Mouse (Mus musculus): ENCODE data around the gene Nrxn3. TPM values are rescaled to one million over a fixed set of nuclear protein-coding genes. Genes with fewer than 3 reads are reported as not detected.

Nrxn3 gene
- polyA plus RNA-seq, 1 experiment: 3.0 TPM

- TF ChIP-seq MYOG (IDR thresholded peaks at IDR 0.05; ENCODE audit: control insufficient read depth in 1 of 3, insufficient read depth in 1 of 3, insufficient read length in 2 of 3, low read depth in 2 of 3) (no peak), TCF3 (IDR thresholded peaks at IDR 0.05; ENCODE audit: insufficient read length, low read depth) (no peak), E2F4 (IDR thresholded peaks at IDR 0.05; ENCODE audit: insufficient read depth) (no peak), USF1 (IDR thresholded peaks at IDR 0.05; ENCODE audit: low read depth) (no peak), POLR2AphosphoS2 (IDR thresholded peaks at IDR 0.05; ENCODE audit: insufficient read length, low read depth) (no peak), SRF (IDR thresholded peaks at IDR 0.05; ENCODE audit: control insufficient read depth, insufficient read length, low read depth) (no peak)
- Histone ChIP-seq H3ac (ENCODE audit: control insufficient read depth, insufficient read length) (no peak overlapping the region), H3K36me3 (ENCODE audit: control insufficient read depth, insufficient read depth) (no peaks in the 10 kb centered on the region)
These were observed 1473.5 kb downstream of the Nrxn3 start for GRCm38 (mm10) chr12:90196161-90196560.

GRCm38 (mm10) chr12:90197994-90198393 is 1475.3 kb downstream of the Nrxn3 start:
- Histone ChIP-seq H3K4me2 (ENCODE audit: low read depth) (no peak overlapping the region), H3K36me3 (ENCODE audit: control insufficient read depth, insufficient read depth) (no peaks in the 10 kb centered on the region), H3K27me3 (ENCODE audit: control insufficient read depth, insufficient read depth, insufficient read length) (no peaks in the 10 kb centered on the region), H3K79me2 (ENCODE audit: control insufficient read depth, insufficient read depth) (no peaks in the 10 kb centered on the region), H3ac (ENCODE audit: control insufficient read depth, insufficient read length) (no peak overlapping the region), H3K4me3 (no peak overlapping the region)
- TF ChIP-seq POLR2A (IDR thresholded peaks at IDR 0.05; ENCODE audit: insufficient read length, low read depth) (no peak), REST (IDR thresholded peaks at IDR 0.05; ENCODE audit: insufficient read depth, insufficient read length) (no peak), SRF (IDR thresholded peaks at IDR 0.05; ENCODE audit: control insufficient read depth, insufficient read length, low read depth) (no peak)

More at GRCm38 (mm10) chr12:90196161-90196560, 1473.5 kb downstream of the Nrxn3 start:
- no peak overlapping the region for H3K4me2 ChIP-seq (ENCODE audit: low read depth)
- no peaks in the 10 kb centered on the region for H3K79me2 ChIP-seq (ENCODE audit: control insufficient read depth, insufficient read depth)
- H3K27me3 ChIP-seq (ENCODE audit: control insufficient read depth, insufficient read depth, insufficient read length): no peaks in the 10 kb centered on the region
- H3K4me3 ChIP-seq: no peak overlapping the region

GRCm38 (mm10) chr12:90202501-90202900 is 1479.8 kb downstream of the Nrxn3 start:
- H3K4me3 ChIP-seq: no peak overlapping the region
- TF ChIP-seq MYOD1 (IDR thresholded peaks at IDR 0.05; ENCODE audit: control insufficient read depth in 1 of 3, insufficient read length in 2 of 3, low read depth in 2 of 3): no peak
- no peak for TF ChIP-seq MYOG (IDR thresholded peaks at IDR 0.05; ENCODE audit: control insufficient read depth in 1 of 3, insufficient read depth in 1 of 3, insufficient read length in 2 of 3, low read depth in 2 of 3)
- no peak for TF ChIP-seq POLR2A (IDR thresholded peaks at IDR 0.05; ENCODE audit: insufficient read length, low read depth)
- no peak for TF ChIP-seq TCF3 (IDR thresholded peaks at IDR 0.05; ENCODE audit: insufficient read length, low read depth)
- no peak for TF ChIP-seq POLR2AphosphoS2 (IDR thresholded peaks at IDR 0.05; ENCODE audit: insufficient read length, low read depth)
- no peak for TF ChIP-seq E2F4 (IDR thresholded peaks at IDR 0.05; ENCODE audit: insufficient read depth)
- TF ChIP-seq TCF12 (IDR thresholded peaks at IDR 0.05; ENCODE audit: insufficient read depth, poor library complexity, severe bottlenecking): no peak
- no peak for TF ChIP-seq CEBPB (IDR thresholded peaks at IDR 0.05; ENCODE audit: insufficient read depth, poor library complexity, severe bottlenecking)
- no peak for TF ChIP-seq REST (IDR thresholded peaks at IDR 0.05; ENCODE audit: insufficient read depth, insufficient read length)
- no peak for TF ChIP-seq MAX (IDR thresholded peaks at IDR 0.05; ENCODE audit: low read depth)
- H3K4me2 ChIP-seq (ENCODE audit: low read depth): no peak overlapping the region
- H3K36me3 ChIP-seq (ENCODE audit: control insufficient read depth, insufficient read depth): no peaks in the 10 kb centered on the region
- no peaks in the 10 kb centered on the region for H3K27me3 ChIP-seq (ENCODE audit: control insufficient read depth, insufficient read depth, insufficient read length)
- no peak overlapping the region for H3ac ChIP-seq (ENCODE audit: control insufficient read depth, insufficient read length)
- no peaks in the 10 kb centered on the region for H3K79me2 ChIP-seq (ENCODE audit: control insufficient read depth, insufficient read depth)

GRCm38 (mm10) chr12:90211410-90211809 is 1488.7 kb downstream of the Nrxn3 start:
- Histone ChIP-seq H3ac (ENCODE audit: control insufficient read depth, insufficient read length) (no peak overlapping the region), H3K36me3 (ENCODE audit: control insufficient read depth, insufficient read depth) (no peaks in the 10 kb centered on the region), H3K79me2 (ENCODE audit: control insufficient read depth, insufficient read depth) (no peaks in the 10 kb centered on the region), H3K27me3 (ENCODE audit: control insufficient read depth, insufficient read depth, insufficient read length) (no peaks in the 10 kb centered on the region), H3K4me2 (ENCODE audit: low read depth) (no peak overlapping the region), H3K4me3 (no peak overlapping the region)
- no peak for TF ChIP-seq CEBPB (IDR thresholded peaks at IDR 0.05; ENCODE audit: insufficient read depth, poor library complexity, severe bottlenecking)
- no peak for TF ChIP-seq TCF12 (IDR thresholded peaks at IDR 0.05; ENCODE audit: insufficient read depth, poor library complexity, severe bottlenecking)
- no peak for TF ChIP-seq POLR2AphosphoS2 (IDR thresholded peaks at IDR 0.05; ENCODE audit: insufficient read length, low read depth)
- no peak for TF ChIP-seq POLR2A (IDR thresholded peaks at IDR 0.05; ENCODE audit: insufficient read length, low read depth)
- no peak for TF ChIP-seq REST (IDR thresholded peaks at IDR 0.05; ENCODE audit: insufficient read depth, insufficient read length)
- TF ChIP-seq USF1 (IDR thresholded peaks at IDR 0.05; ENCODE audit: low read depth): no peak
- TF ChIP-seq MYOG (IDR thresholded peaks at IDR 0.05; ENCODE audit: control insufficient read depth in 1 of 3, insufficient read depth in 1 of 3, insufficient read length in 2 of 3, low read depth in 2 of 3): no peak
- no peak for TF ChIP-seq E2F4 (IDR thresholded peaks at IDR 0.05; ENCODE audit: insufficient read depth)
- no peak for TF ChIP-seq TCF3 (IDR thresholded peaks at IDR 0.05; ENCODE audit: insufficient read length, low read depth)

GRCm38 (mm10) chr12:90217060-90217459 is 1494.4 kb downstream of the Nrxn3 start:
- no peaks in the 10 kb centered on the region for H3K27me3 ChIP-seq (ENCODE audit: control insufficient read depth, insufficient read depth, insufficient read length)
- H3K4me3 ChIP-seq: no peak overlapping the region
- no peaks in the 10 kb centered on the region for H3K36me3 ChIP-seq (ENCODE audit: control insufficient read depth, insufficient read depth)
- TF ChIP-seq USF1 (IDR thresholded peaks at IDR 0.05; ENCODE audit: low read depth): no peak
- no peak for TF ChIP-seq MAX (IDR thresholded peaks at IDR 0.05; ENCODE audit: low read depth)
- no peak for TF ChIP-seq POLR2AphosphoS2 (IDR thresholded peaks at IDR 0.05; ENCODE audit: insufficient read length, low read depth)
- TF ChIP-seq SRF (IDR thresholded peaks at IDR 0.05; ENCODE audit: control insufficient read depth, insufficient read length, low read depth): no peak
- TF ChIP-seq POLR2A (IDR thresholded peaks at IDR 0.05; ENCODE audit: insufficient read length, low read depth): no peak
- TF ChIP-seq TCF12 (IDR thresholded peaks at IDR 0.05; ENCODE audit: insufficient read depth, poor library complexity, severe bottlenecking): no peak
- no peak for TF ChIP-seq CEBPB (IDR thresholded peaks at IDR 0.05; ENCODE audit: insufficient read depth, poor library complexity, severe bottlenecking)
- TF ChIP-seq MYOD1 (IDR thresholded peaks at IDR 0.05; ENCODE audit: control insufficient read depth in 1 of 3, insufficient read length in 2 of 3, low read depth in 2 of 3): no peak
- H3K4me2 ChIP-seq (ENCODE audit: low read depth): no peak overlapping the region
- no peak overlapping the region for H3ac ChIP-seq (ENCODE audit: control insufficient read depth, insufficient read length)
- no peaks in the 10 kb centered on the region for H3K79me2 ChIP-seq (ENCODE audit: control insufficient read depth, insufficient read depth)
